Mouse (Mus musculus) left cerebral cortex, postnatal 10 days (tissue): Measurements from ENCODE around the gene Robo1. TPM values are rescaled to one million over a fixed set of nuclear protein-coding genes. Genes with fewer than 3 reads are reported as not detected.

Source experiments
- DNase-seq, 2 experiments: peaks; one replicate each; pipeline ENCODE4 v3.0.0; 2021 to 2022; ENCODE audit warnings: low spot score in 2 of 2, mixed read lengths in 1 of 2; ENCODE audit errors: extremely low spot score in 1 of 2
- intact Hi-C: fragments of 180-260 bp; cut with DNase I; formaldehyde crosslinking; loops from one replicate; pipeline ENCODE4 v1.15.1; 2025
- total RNA-seq, 2 experiments: library from RNA; stranded (reverse); gene quantifications; 2 replicates each; pipeline ENCODE4 v1.2.3; 2021

The Robo1 gene
- total RNA-seq, 2 experiments from 2014 or later: 96.8 to 101 TPM

DNA sequence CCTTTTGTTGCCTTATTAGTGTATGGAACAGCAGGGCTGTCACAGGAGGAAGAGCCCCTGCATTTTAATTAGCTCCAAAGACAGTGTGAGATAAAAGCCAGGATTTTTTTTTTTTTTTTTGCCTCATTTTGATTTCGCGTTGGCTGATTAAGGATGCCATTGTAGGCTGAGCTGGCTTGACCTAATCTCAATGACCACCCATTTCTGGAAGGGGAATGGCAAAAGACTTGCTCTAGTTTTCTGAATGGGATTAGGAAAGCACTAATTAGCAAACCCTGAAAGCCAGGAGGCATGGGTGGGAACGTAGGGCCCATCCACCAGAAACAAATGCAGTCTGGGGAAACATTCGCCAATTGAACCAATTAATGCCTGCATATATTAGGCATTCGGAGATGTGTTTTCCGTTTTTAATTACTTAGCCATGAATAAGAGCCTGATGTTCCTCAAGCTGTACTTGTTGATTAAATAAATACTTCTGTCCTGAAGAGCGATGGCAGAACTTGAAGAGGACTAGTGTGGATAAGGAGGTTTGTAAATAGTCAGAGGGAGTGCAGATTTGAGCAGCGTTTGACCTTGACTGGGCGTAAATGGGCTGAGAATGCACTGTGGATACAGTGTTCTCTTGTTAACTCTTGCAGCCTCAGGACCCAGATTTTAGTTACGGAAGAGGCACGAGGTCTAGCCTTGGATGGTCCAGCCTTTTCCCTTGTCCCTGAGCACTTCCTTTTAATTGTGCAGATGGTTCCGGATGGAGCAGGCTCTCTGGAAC, 391.3 kb downstream of the Robo1 start:
- DNase-seq: peak in 1 of 2 experiments; percentile 48

DNA sequence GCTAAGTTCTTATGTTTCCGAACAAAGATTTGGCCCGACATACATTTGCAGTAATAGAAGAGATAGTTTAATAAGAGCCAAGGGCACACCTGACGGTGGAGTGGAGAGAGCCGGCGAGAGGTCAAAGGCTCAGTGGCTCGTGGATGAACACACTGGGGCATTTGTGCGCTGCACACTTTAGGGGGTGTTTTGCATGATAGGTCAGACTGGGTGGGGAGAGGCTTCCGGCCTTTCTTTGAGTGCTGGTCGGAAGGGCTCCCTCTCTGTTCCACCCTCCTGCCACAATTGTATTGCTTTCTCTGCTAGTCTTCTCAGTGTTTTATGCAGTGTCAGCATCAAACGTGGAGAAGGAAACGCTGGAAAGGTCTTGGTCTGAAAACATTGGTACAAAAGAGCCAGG, 392.2 kb downstream of the Robo1 start:
- DNase-seq: no peak
- intact Hi-C loops: no loop called here

More for the DNA sequence above, 391.3 kb downstream of the Robo1 start:
- intact Hi-C loops: no loop called here

DNA sequence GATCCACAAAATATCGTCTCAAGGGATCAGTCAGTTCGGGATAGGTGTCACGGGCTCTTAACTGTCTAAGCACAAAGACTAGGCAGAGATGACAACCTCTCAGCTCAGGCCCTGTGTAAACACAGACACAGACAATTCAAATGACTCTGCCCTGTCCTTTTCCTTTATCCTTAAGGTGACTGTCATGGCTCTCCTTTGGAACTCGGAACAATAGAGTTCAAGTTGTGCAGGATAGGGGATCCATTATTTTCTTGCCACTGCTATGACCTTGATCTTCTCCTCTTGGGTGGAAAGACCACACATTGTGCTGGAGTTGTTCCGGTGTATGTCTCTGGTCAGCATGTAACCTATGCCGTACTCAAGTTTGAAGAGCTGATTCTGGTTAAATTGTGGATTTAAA, 395.4 kb downstream of the Robo1 start:
- DNase-seq: no peak
- intact Hi-C loops: no loop called here

DNA sequence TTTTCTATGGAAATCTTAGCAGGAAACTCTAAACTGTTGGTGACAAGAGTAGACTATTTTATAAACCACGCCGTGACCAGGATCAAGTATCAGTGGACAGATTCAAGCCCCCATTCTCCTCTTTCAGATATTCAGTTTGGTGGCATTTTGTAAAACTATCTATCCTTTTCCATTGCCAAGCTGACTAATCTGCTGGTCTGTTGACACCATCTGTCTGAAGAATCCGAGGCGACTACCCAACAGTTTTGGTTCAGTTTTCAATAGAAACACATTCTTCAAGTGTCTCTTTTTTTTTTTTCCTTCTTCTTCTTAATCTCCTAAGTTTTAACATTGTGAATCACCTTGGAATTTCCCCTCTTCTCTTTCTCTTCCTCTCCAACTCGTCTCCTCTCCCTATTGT, 397.7 kb downstream of the Robo1 start:
- no peak for DNase-seq
- intact Hi-C loops: no loop called here

DNA sequence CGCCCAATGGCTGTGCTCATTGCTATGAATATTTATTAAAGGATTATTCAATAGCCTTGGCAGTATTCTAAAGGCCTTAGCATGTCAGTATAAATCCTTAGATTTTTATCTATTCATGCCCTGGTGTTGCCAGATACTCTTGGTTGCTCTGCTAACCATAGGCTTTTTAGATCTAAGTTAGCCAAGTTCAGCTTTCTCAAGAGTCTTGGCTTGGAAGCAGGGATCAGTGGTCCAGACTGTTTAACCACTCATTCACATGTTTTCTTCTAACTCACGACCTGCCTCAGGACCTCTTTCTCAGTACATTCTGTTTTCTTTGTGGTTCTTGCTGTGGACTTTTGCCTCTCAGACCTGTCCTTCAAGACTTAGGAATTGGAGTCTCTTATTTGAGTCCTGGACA, 400.4 kb downstream of the Robo1 start:
- intact Hi-C loops: no loop called here
- DNase-seq: no peak

DNA sequence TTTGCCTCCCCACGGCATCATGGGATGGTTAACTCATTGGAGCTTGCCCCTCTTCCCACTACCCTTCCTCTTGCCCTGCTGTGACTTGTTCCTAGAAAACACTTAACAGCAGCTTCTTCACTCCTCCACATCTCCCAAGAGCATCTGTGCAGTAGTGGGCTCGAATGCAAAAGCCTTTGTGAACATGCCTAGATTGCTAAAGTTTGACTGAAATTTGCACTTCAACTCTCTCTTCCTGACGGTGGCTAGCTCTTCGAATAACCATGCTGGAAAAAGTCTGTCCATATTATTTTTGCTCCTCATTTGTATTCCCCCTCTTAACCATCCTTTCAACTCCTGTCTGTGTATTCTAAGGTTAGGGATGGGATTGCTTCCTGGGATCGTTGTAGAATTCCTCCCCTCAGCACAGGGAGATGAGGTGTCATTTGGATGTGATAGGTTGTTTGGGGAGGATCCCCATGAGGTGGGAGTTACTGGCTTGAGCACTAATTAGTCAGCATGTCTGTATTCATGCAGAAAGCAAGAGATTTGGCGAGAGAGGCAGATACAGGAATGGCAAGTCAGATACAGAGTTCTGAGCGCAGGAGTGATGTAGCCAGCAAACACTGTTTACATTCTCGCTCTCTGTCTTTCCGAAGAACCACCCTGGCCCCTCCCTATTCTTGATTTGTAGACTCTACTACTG, 409.2 kb downstream of the Robo1 start:
- DNase-seq: no peak

DNA sequence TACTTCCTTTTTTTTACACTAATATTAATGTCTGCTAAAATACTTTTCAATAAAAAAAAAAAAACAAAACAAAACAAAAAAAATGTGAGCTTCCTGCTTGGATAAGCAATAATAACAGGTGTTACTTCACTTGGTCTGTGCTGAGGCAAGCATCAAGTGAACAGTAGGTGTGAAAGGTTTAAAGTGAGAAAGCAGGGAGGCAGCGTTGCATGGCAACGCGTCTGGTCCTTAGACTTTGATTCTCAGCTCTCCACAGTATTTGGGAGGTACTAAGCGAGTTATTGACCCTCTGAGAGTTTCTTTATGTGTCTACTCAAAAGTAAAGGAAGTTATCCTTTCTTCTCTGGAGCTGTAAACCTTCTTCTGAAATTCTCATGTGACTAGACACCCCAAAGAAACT, 411.0 kb downstream of the Robo1 start:
- no peak for DNase-seq

More for the DNA sequence above, 409.2 kb downstream of the Robo1 start:
- intact Hi-C loops: no loop called here

DNA sequence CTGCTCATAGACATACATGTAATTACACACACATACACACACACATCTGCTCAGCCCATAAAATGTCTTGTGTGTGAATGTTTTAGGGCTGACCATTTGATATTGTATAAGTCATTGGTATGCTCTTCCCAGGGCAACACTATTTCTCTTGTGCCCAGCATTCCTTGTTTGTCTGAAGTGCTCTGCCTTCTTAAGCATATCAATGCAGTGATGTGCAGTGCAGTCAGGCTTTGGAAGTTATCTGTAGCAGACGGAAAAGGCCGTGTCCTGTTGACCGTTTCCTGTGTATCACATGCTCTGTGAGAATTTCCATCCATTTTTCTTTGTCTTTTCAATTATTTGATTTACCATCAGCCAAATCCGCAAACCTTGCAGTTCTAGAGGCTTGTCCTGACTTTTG, 412.9 kb downstream of the Robo1 start:
- intact Hi-C loops: no loop called here
- no peak for DNase-seq

More for the DNA sequence above, 411.0 kb downstream of the Robo1 start:
- intact Hi-C loops: no loop called here

DNA sequence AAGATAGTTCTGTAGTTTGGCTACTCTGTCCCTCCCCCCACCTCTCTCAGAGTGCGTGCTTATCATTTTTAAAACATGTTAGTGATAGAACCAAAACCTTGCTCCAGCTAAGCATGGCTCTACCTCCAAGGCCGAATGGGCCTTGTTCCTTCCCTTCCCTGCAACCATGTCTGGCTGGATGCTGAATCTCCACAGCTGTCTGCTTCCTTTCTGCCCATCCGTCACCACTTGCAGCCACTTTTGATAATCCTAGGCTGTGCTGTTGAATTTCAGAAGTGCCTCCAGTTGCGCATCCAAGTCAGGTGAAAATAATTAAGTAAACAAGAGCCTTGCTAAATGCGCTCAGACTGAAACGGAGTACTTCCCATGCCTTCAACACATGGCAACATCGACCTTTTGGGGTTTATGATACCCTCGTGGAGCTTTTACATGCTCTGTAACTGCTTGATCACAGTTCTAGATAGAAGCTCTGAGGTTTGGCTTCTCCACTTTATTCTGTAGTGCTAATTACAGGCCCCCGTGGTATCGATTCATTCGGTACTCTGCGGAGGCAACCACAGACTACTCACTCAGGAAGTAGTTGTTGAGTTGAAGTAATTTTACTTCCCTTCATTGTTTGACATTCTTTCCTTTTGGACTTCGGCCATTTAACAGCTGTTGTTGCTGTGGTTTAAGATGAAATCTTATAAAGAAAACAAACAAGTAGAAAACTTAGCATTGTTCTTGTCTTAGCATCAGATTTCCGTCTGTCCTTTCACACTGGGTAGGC, 413.8 kb downstream of the Robo1 start:
- intact Hi-C loops: no loop called here
- no peak for DNase-seq

DNA sequence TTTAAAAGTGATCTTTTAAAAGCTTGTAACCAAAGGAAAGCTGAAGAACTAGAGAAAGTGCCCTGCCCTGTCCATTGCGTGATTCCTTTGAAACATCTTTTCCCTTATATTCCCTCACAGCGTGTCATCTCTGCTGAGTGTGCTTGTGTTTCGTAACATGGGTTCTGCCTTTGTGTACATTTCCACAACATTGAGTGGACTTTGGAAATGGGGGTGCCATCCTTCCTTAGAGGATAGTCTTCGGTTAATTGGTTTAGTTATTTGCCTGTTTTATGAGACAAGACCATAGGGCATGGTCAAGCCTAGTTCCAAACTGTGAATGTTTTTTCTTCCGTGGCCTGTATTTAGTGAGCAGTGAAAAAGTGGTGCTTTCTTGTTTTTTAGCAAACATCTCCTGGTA, 426.1 kb downstream of the Robo1 start:
- intact Hi-C loops: no loop called here
- no peak for DNase-seq

DNA sequence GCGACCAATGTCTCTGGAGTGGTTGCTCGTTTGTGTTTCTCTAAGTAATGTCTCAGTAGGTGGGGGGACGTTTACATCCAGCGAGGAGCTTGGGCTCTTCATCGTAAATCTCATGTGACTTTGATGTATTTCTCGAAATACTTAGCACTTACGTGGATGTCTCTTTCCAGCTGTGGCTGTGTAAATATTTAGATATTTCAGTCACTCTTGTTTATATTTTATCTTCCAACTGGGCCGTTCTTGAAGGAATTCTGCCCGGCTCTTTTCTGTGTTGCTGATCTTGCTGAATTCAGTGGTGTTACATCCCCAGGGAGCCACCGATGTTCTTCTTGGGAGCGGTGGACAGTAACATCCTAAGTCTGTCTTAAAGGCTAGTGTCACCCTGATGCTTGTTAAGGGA, 427.1 kb downstream of the Robo1 start:
- no peak for DNase-seq
- intact Hi-C loops: no loop called here

DNA sequence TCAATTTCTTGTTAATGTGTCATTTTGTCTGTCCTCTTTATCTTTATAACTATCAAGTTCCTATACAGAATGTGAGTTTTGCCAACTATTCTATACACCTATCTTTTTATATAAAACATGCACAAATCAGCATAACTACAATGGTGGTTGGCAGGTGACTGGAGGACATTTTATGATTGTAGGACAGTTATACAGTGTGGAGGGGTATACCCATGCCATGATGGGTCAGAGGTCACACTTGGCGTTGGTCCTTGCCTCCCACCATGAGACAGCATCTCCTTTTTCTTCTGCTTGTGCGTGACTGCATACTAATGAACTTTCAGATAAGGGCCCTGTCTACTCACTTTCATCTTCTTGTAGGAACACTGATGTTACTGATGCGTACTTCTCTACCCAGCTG, 427.5 kb downstream of the Robo1 start:
- intact Hi-C loops: no loop called here
- DNase-seq: no peak

DNA sequence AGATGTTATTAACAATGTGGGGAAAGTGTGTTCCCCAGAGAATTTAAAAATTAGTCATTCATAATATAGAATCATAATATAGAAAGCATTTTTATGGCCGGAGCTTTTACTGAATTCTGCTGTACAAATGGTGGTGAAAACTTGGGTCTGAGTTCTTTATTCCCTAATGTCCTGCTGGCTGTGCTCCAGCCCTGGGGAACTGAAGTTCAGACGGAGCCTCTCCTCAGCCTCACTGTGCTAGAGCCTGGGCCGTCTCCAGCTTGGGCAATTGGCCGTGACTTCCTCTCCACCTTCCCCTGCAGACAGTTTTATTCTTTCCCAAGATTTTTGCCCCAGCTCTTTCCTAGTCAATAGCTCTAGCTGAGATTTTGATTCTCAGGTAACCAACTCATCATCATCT, 429.0 kb downstream of the Robo1 start:
- intact Hi-C loops: no loop called here
- peak in 1 of 2 experiments; percentile 50 for DNase-seq

DNA sequence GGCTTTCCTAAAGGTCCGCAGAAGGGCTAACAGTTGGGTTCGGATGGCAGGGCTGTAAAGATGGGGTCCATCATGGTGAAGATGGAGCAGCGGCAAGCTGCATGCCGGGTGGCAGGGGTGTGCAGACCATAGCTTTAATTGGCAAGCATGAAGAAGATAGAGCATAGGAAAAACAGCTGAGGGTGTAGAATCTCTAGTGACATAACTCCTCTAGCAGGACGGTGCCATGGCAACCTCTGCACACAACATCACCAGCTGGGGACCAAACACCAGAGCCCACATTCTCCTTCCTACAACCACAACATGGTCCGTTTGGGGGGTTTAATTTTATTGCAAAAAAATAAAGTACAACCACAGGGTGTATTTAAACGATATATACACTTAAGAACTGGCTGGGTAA, 432.1 kb downstream of the Robo1 start:
- intact Hi-C loops: no loop called here
- no peak for DNase-seq

DNA sequence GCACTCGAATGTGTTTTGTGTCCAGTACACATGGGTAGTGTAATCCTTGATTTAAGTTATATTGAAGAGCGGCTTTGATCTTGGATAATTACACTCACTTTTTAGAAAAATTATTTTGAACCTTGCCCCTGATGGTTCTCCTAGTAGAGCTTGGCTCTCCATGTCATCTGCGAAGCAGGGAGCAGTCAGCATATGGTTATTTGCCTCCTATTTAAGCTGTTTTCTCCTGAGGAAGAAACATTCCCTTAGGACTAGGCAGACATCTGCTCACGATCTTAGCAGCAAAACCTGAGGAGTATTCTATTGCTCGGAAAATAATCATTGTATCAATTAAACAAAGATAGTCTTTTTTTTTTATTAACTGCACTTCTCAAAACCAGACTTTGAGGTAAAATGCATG, 439.6 kb downstream of the Robo1 start:
- intact Hi-C loops: no loop called here
- DNase-seq: no peak

DNA sequence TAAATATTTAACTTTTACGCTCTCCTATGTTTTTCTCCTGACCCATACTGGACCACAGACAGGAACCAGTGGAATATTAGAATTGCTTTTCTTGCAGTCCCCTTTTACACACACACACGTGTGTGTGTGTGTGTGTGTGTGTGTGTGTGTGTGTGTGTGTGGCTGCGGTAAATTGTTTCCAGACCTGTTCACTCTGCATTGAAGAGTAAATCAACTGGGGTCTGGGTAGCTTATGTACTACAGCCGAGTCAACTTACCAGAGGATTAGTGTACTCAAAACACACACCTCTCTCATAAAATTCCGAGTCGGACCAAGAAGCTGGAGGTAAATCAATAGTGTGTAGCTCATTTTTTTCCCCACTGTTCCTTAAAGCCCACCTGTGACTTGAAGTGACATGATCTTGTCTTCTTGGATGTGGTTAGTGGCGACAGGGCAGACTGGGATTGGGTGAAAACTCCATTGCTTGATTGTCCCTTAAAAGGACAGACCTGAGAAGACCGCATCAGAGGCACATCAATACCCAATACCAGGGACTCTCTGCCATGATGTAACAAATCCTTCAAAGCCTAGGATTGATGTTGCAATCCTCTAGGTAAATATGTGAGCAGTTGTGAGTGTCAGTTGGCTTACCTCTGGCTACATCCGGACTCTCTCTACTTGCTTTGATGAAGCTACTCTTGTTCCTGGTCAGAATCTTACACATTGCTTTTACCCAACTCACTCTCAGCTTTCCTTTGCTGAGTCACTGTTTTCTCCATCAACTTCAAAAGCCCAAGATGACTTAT, 457.2 kb downstream of the Robo1 start:
- DNase-seq: no peak
- intact Hi-C loops: no loop called here

DNA sequence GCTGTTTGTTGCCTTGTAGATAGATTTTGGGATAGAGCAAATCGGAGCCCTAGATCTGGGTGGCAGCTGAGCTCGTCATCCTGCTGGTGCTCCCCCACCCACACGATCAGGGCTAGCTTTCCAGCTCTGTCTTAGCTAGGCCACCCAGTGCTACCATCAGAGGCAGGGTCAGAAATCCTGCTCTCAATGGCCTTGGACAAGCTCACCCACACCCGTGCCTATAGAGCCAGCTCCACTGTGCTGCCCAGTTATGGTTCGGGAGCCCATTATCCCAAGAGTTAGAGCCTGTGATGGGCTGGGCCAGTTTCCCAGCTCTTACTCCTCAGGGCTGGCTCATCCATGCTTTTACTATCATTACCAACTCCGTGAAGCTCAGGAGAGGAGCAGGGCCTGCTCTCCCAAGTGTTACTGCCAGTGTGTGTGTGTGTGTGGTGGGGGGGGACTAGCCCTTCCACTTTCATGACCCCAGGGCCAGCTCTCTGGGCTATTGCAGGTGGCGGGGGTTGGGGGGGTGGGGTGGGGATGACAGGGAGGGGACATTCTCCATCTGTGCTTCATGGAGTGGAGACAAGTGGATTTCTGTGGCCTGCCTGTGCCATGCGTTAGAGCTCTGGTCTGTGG, 461.2 kb downstream of the Robo1 start:
- DNase-seq: no peak
- intact Hi-C loops: no loop called here

DNA sequence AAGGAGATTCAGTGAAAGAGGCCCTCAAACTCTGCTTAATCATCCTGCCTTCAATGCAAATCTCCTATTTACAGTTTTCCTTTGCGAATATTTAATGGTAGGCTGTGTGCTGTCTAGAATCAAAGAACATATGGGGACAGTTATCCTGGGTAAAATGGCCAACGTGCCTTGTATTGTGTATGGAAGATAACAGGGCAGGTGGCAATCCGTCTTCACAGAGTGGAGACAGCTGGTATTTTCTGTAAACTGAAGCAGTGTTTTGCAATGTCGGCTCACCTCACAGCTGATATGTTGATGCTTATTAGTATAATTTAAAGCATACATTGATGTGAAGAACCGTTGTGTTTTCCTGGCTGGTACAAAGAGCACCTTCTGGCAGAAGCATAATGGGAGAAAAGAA, 464.2 kb downstream of the Robo1 start:
- intact Hi-C loops: no loop called here
- DNase-seq: no peak

DNA sequence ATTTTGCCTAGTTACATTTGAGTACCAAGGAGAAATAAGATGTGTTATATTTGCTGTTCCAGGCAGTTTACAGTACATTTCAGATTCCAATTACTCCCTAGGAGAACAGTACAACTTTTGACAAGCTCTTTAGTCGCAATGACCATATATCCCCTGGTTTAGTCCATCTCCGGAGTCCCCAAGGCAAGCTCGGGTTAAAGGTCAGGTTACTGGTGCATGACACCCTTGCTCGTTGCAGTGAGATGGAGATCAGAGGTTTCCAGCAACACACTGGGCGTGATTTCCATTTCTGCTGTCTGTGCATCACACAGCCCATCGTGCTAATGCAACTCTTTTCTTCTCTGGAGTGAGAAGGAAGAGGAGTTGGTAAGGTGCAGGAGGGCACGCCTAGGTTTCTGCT, 464.9 kb downstream of the Robo1 start:
- intact Hi-C loops: no loop called here
- no peak for DNase-seq
